Mouse (Mus musculus): ENCODE results near the gene Nsmce4a.
"Not testable (repeated sequence)": the region's sequence is repeated elsewhere in the genome, so short reads cannot be mapped to it uniquely, and the experiment has no call there.

Gene Nsmce4a

GRCm38 (mm10) chr7:130572821-130573220, at the start of gene Nsmce4a:
TSS of gene Nsmce4a (minus strand) at chr7:130573118.
- no peak for DNase-seq

GRCm38 (mm10) chr7:130622359-130622758, 49.4 kb upstream of the Nsmce4a start:
- no peak for DNase-seq

- DNase-seq, result no peak
Observed at GRCm38 (mm10) chr7:130621953-130622352, 49.0 kb upstream of the Nsmce4a start.

- no peak for DNase-seq
Observed at GRCm38 (mm10) chr7:130621068-130621467, 48.1 kb upstream of the Nsmce4a start.

- DNase-seq, result no peak
Observed at GRCm38 (mm10) chr7:130617591-130617990, 44.7 kb upstream of the Nsmce4a start.

- DNase-seq, result no peak
Observed at GRCm38 (mm10) chr7:130613973-130614372, 41.1 kb upstream of the Nsmce4a start.

GRCm38 (mm10) chr7:130606958-130607357, 34.0 kb upstream of the Nsmce4a start:
- DNase-seq, result no peak

- DNase-seq, result peak; percentile 48
Observed at GRCm38 (mm10) chr7:130605111-130605510, 32.2 kb upstream of the Nsmce4a start.

- DNase-seq, result no peak
Observed at GRCm38 (mm10) chr7:130604390-130604789, 31.5 kb upstream of the Nsmce4a start.

- DNase-seq, result no peak
Observed at GRCm38 (mm10) chr7:130603556-130603955, 30.6 kb upstream of the Nsmce4a start.

GRCm38 (mm10) chr7:130602804-130603203, 29.9 kb upstream of the Nsmce4a start:
- no peak for DNase-seq

- no peak for DNase-seq
Observed at GRCm38 (mm10) chr7:130600546-130600945, 27.6 kb upstream of the Nsmce4a start.

- DNase-seq, result no peak
Observed at GRCm38 (mm10) chr7:130600074-130600473, 27.2 kb upstream of the Nsmce4a start.

- DNase-seq, result no peak
Observed at GRCm38 (mm10) chr7:130597546-130597945, 24.6 kb upstream of the Nsmce4a start.

- DNase-seq, result peak; percentile 16
Observed at GRCm38 (mm10) chr7:130596079-130596855, 23.3 kb upstream of the Nsmce4a start.

GRCm38 (mm10) chr7:130593375-130594239, 20.7 kb upstream of the Nsmce4a start:
- DNase-seq, result not testable (repeated sequence)

GRCm38 (mm10) chr7:130592975-130593374, 20.1 kb upstream of the Nsmce4a start:
- not testable (repeated sequence) for DNase-seq

GRCm38 (mm10) chr7:130590845-130591437, 18.0 kb upstream of the Nsmce4a start:
- DNase-seq, result peak; percentile 32

- DNase-seq, result peak; percentile 61
Observed at GRCm38 (mm10) chr7:130590081-130590828, 17.3 kb upstream of the Nsmce4a start.

GRCm38 (mm10) chr7:130586521-130587072, 13.7 kb upstream of the Nsmce4a start:
- DNase-seq, result peak; percentile 82

- no peak for DNase-seq
Observed at GRCm38 (mm10) chr7:130578607-130579006, 5.7 kb upstream of the Nsmce4a start.

GRCm38 (mm10) chr7:130578066-130578465, 5.1 kb upstream of the Nsmce4a start:
- DNase-seq, result no peak

Data from lung, postnatal 36 days (tissue).